Mouse (Mus musculus) CH12.LX (cell line): Measurements from ENCODE around the gene Folr1.

ENCODE experiments used
- CTCF ChIP-seq, 2 experiments: IDR thresholded peaks in 1 of 2; conservative IDR thresholded peaks in 1 of 2; 2 replicates each; pipeline ENCODE4 v1.5.1; 2011 to 2012; ENCODE audit warnings: low read depth in 2 of 2, low read length in 2 of 2, improper control_type of control experiment in 1 of 2, inconsistent platforms in 1 of 2, mild to moderate bottlenecking in 1 of 2, moderate library complexity in 1 of 2
- EP300 ChIP-seq: IDR thresholded peaks from 2 replicates; pipeline ENCODE4 v1.6.1; 2011; ENCODE audit warnings: low read length, improper control_type of control experiment
- JUND ChIP-seq: conservative IDR thresholded peaks from 2 replicates; pipeline ENCODE4 v1.6.1; 2011; ENCODE audit warnings: low read depth, low read length, improper control_type of control experiment
- KAT2A ChIP-seq: IDR thresholded peaks from 2 replicates; pipeline ENCODE4 v1.6.1; 2012; ENCODE audit warnings: low read length, improper control_type of control experiment, inconsistent platforms; ENCODE audit not compliant: insufficient replicate concordance
- NELFE ChIP-seq: IDR thresholded peaks from 2 replicates; pipeline ENCODE4 v1.6.1; 2011; ENCODE audit warnings: low read depth, low read length, improper control_type of control experiment
- POLR2A ChIP-seq: IDR thresholded peaks from 2 replicates; pipeline ENCODE4 v1.6.1; 2011; ENCODE audit warnings: low read depth, mild to moderate bottlenecking, improper control_type of control experiment, low read length
- POLR2AphosphoS2 ChIP-seq: IDR thresholded peaks from 2 replicates; pipeline ENCODE4 v1.6.1; 2011; ENCODE audit warnings: low read depth, low read length, improper control_type of control experiment
- RCOR1 ChIP-seq: conservative IDR thresholded peaks from 2 replicates; pipeline ENCODE4 v1.6.1; 2012; ENCODE audit warnings: low read depth, mild to moderate bottlenecking, inconsistent platforms, low read length, improper control_type of control experiment
- SIN3A ChIP-seq: IDR thresholded peaks from 2 replicates; pipeline ENCODE4 v1.6.1; 2012; ENCODE audit warnings: low read length, improper control_type of control experiment, inconsistent platforms

DNA sequence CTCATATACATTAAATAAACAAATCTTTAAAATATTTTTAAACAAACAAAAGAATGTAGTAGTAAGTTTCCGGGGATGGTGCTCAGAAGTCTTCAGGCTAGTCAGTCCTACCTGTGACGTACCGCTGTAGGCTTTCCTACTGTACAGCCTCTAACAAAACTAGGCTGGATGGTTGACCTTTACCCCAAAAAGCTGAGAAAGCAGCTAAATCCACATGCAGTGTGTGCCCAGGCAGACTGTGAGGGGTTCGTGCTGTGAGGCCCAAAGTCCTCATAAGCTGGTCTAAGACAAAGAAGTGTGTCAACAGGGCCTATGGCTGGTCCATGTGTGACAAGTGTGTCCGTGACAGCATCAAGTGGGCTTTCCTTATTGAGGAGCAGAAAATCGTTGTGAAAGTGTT is 17.7 kb downstream of the Folr1 start:
- TF ChIP-seq CTCF (conservative IDR thresholded peaks at IDR 0.05 in 1 of 2, IDR thresholded peaks at IDR 0.05 in 1 of 2; ENCODE audit: low read depth in 2 of 2, low read length in 2 of 2) (no peak), KAT2A (no peak), POLR2A (no peak), POLR2AphosphoS2 (no peak), SIN3A (no peak), RCOR1 (no peak), EP300 (no peak), NELFE (no peak), JUND (no peak)
